Mouse (Mus musculus) heart, embryonic 13.5 days (tissue): ENCODE results near the gene Bcat2. TPM values are rescaled to one million over a fixed set of nuclear protein-coding genes. Genes with fewer than 3 reads are reported as not detected.
A peak's percentile ranks its signal among the peaks of the same experiment; 100 is the strongest.

ENCODE experiments used
- ATAC-seq: fragments of 200-750 bp; cut with Nextera tagmentation; 2 replicates; pipeline ENCODE4 v1.8.0; 2017; ENCODE audit warnings: moderate TSS enrichment; ENCODE audit not compliant: insufficient number of reproducible peaks, low FRiP score, low TSS enrichment; ENCODE audit errors: extremely low read depth
- H3K27ac ChIP-seq: fragments of 300-500 bp; sonication (generic); replicated peaks from 2 replicates; pipeline ENCODE4 v1.5.1; 2015; ENCODE audit warnings: moderate library complexity, mild to moderate bottlenecking, inconsistent platforms
- H3K27me3 ChIP-seq: fragments of 300-500 bp; sonication (generic); replicated peaks from 2 replicates; pipeline ENCODE4 v1.6.1; 2015; ENCODE audit warnings: mild to moderate bottlenecking, inconsistent platforms
- H3K36me3 ChIP-seq: fragments of 300-500 bp; sonication (generic); 2 replicates; pipeline ENCODE4 v1.6.1; 2015; ENCODE audit warnings: mild to moderate bottlenecking, inconsistent platforms
- H3K4me1 ChIP-seq: fragments of 300-500 bp; sonication (generic); 2 replicates; pipeline ENCODE4 v1.6.1; 2015; ENCODE audit warnings: inconsistent platforms
- H3K4me2 ChIP-seq: fragments of 300-500 bp; sonication (generic); 2 replicates; pipeline ENCODE4 v1.6.1; 2015; ENCODE audit warnings: inconsistent platforms, mild to moderate bottlenecking, moderate library complexity
- H3K4me3 ChIP-seq: fragments of 300-500 bp; sonication (generic); 2 replicates; pipeline ENCODE4 v1.5.1; 2015; ENCODE audit warnings: moderate library complexity, mild to moderate bottlenecking, inconsistent platforms
- H3K9ac ChIP-seq: fragments of 300-500 bp; sonication (generic); 2 replicates; pipeline ENCODE4 v1.6.1; 2015; ENCODE audit warnings: inconsistent platforms, mild to moderate bottlenecking, moderate library complexity
- H3K9me3 ChIP-seq: fragments of 300-500 bp; sonication (generic); 2 replicates; pipeline ENCODE4 v1.6.1; 2016; ENCODE audit warnings: inconsistent platforms
- WGBS: fragments of 180-500 bp; shearing (Covaris S2); methylation state at CpG from one replicate; pipeline ENCODE4 v1.1.7; 2015; ENCODE audit warnings: mixed read lengths; 5-methylcytosine and 5-hydroxymethylcytosine counted together
- polyA plus RNA-seq: library from polyadenylated mRNA; unstranded; fragments of >200 nt; fragmentation: Nextera tagmentation; extraction: Ambion mirVana; gene quantifications from 2 replicates; pipeline ENCODE4 v1.2.1, GENCODE M21; 2015

The Bcat2 gene
- polyA plus RNA-seq, 1 experiment from 2014 or later = 65.4 TPM

- Histone ChIP-seq H3K4me2 (no peak overlapping the region), H3K27me3 (no peaks in the 10 kb centered on the region), H3K4me3 (no peak overlapping the region), H3K4me1 (no peaks in the 10 kb centered on the region; the same call in 1 of the 2 replicates), H3K27ac (no peak overlapping the region), H3K9ac (no peak overlapping the region), H3K36me3 (no peaks in the 10 kb centered on the region), H3K9me3 (no peaks in the 10 kb centered on the region)
- ATAC-seq = no peak
- 68% methylated on average over 8 of the region's 8 CpGs for WGBS
Measured at GRCm38 (mm10) chr7:45551512-45551883, 18.5 kb upstream of the Bcat2 start.

DNA sequence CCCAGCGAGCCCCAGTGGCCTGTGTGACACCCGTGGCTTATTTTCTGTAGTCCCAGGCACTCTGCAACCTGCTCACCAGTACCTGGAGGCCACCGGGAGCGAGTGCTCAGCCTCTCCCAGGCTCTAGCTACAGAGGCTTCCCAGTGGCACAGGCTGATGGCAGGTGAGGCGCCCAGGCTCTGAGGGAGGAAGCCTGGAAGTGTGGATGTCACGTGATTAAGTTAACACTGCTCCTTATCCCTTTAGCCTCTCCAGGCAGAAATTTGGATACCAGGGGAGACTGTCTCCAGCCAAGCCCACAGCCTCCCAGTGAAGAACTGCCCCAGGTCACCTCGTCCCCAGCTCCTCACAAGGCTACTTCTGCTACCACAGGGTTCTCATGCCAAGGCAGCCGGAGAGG lies 16.4 kb upstream of the Bcat2 start:
- Histone ChIP-seq H3K36me3 (no peaks in the 10 kb centered on the region), H3K27ac (no peak overlapping the region), H3K9me3 (no peaks in the 10 kb centered on the region), H3K4me3 (no peak overlapping the region), H3K4me2 (no peak overlapping the region), H3K4me1 (no peaks in the 10 kb centered on the region; the same call in 1 of the 2 replicates), H3K9ac (no peak overlapping the region), H3K27me3 (0 out of 2 replicates have a peak, but pooled peaks cover 1% of the 10 kb centered on the region)
- no peak for ATAC-seq
- WGBS = 47% methylated on average over 8 of the region's 8 CpGs

GRCm38 (mm10) chr7:45553990-45554389 lies 16.0 kb upstream of the Bcat2 start:
- peaks cover 2% of the 10 kb centered on the region; the same call in 1 of the 2 replicates for H3K4me1 ChIP-seq
- no peak for ATAC-seq
- H3K36me3 ChIP-seq = no peaks in the 10 kb centered on the region
- 87% methylated on average over 2 of the region's 2 CpGs for WGBS
- H3K27me3 ChIP-seq = 0 out of 2 replicates have a peak, but pooled peaks cover 3% of the 10 kb centered on the region
- no peaks in the 10 kb centered on the region for H3K9me3 ChIP-seq
- no peak overlapping the region for H3K4me3 ChIP-seq
- H3K27ac ChIP-seq = no peak overlapping the region
- no peak overlapping the region for H3K4me2 ChIP-seq
- no peak overlapping the region for H3K9ac ChIP-seq

GRCm38 (mm10) chr7:45554744-45555143 lies 15.2 kb upstream of the Bcat2 start, which contains the start of gene Hsd17b14:
TSS of gene Hsd17b14 (plus strand) at chr7:45554893.
- no peaks in the 10 kb centered on the region for H3K36me3 ChIP-seq

GRCm38 (mm10) chr7:45555787-45556186 lies 14.2 kb upstream of the Bcat2 start:
- Histone ChIP-seq H3K9me3 (no peaks in the 10 kb centered on the region), H3K4me3 (no peak overlapping the region), H3K27me3 (peaks cover 6% of the 10 kb centered on the region; the same call in 1 of the 2 replicates), H3K36me3 (no peaks in the 10 kb centered on the region), H3K4me2 (no peak overlapping the region), H3K27ac (no peak overlapping the region), H3K9ac (no peak overlapping the region), H3K4me1 (peaks cover 4% of the 10 kb centered on the region; the same call in 1 of the 2 replicates)
- no peak for ATAC-seq
- 33% methylated on average over 8 of the region's 8 CpGs for WGBS

More at GRCm38 (mm10) chr7:45554744-45555143, 15.2 kb upstream of the Bcat2 start, which contains the start of gene Hsd17b14:
- H3K27ac ChIP-seq = no peak within 1 kb of the TSS
- ATAC-seq = no peak
- H3K4me3 ChIP-seq = no peak within 1 kb of the TSS
- H3K4me2 ChIP-seq = no peak within 1 kb of the TSS
- no peak within 1 kb of the TSS for H3K9ac ChIP-seq
- H3K9me3 ChIP-seq = no peaks in the 10 kb centered on the region
- peaks cover 3% of the 10 kb centered on the region; the same call in 1 of the 2 replicates for H3K4me1 ChIP-seq
- 0 out of 2 replicates have a peak, but pooled peaks cover 3% of the 10 kb centered on the region for H3K27me3 ChIP-seq
- WGBS = 42% methylated on average over 8 of the region's 8 CpGs

GRCm38 (mm10) chr7:45558907-45559306 lies 11.0 kb upstream of the Bcat2 start:
- Histone ChIP-seq H3K4me1 (peaks cover 19% of the 10 kb centered on the region), H3K36me3 (no peaks in the 10 kb centered on the region), H3K9ac (0 out of 2 replicates have a peak overlapping the region, but pooled peaks have one; percentile 24), H3K9me3 (no peaks in the 10 kb centered on the region), H3K4me2 (no peak overlapping the region), H3K27me3 (peaks cover 6% of the 10 kb centered on the region; the same call in 1 of the 2 replicates), H3K27ac (no peak overlapping the region), H3K4me3 (no peak overlapping the region)
- 28% methylated on average over 6 of the region's 6 CpGs for WGBS
- ATAC-seq = no peak

GRCm38 (mm10) chr7:45560241-45560640 lies 9.7 kb upstream of the Bcat2 start:
- Histone ChIP-seq H3K27me3 (peaks cover 6% of the 10 kb centered on the region; the same call in 1 of the 2 replicates), H3K36me3 (no peaks in the 10 kb centered on the region), H3K4me3 (no peak overlapping the region), H3K9me3 (no peaks in the 10 kb centered on the region), H3K9ac (no peak overlapping the region), H3K4me1 (peaks cover 19% of the 10 kb centered on the region), H3K27ac (no peak overlapping the region), H3K4me2 (no peak overlapping the region)
- ATAC-seq = no peak
- 74% methylated on average over 7 of the region's 7 CpGs for WGBS

- no peak for ATAC-seq
- WGBS = 20% methylated on average over 17 of the region's 17 CpGs
- H3K4me2 ChIP-seq = peak overlapping the region; percentile 50
- no peaks in the 10 kb centered on the region for H3K9me3 ChIP-seq
- peak overlapping the region; percentile 50; the same call in 1 of the 2 replicates for H3K9ac ChIP-seq
- H3K4me3 ChIP-seq = no peak overlapping the region
- no peaks in the 10 kb centered on the region for H3K36me3 ChIP-seq
- H3K27ac ChIP-seq = no peak overlapping the region
- H3K27me3 ChIP-seq = peaks cover 6% of the 10 kb centered on the region; the same call in 1 of the 2 replicates
- peaks cover 19% of the 10 kb centered on the region for H3K4me1 ChIP-seq
Measured at GRCm38 (mm10) chr7:45560843-45561623, 8.9 kb upstream of the Bcat2 start.

- WGBS = 38% methylated on average over 12 of the region's 12 CpGs
- H3K27ac ChIP-seq = no peak overlapping the region
- peaks cover 6% of the 10 kb centered on the region; the same call in 1 of the 2 replicates for H3K27me3 ChIP-seq
- no peak overlapping the region for H3K4me3 ChIP-seq
- no peak for ATAC-seq
- H3K9me3 ChIP-seq = no peaks in the 10 kb centered on the region
- no peaks in the 10 kb centered on the region for H3K36me3 ChIP-seq
- peaks cover 19% of the 10 kb centered on the region for H3K4me1 ChIP-seq
- H3K9ac ChIP-seq = peak overlapping the region; percentile 61
- H3K4me2 ChIP-seq = peak overlapping the region; percentile 50
Measured at GRCm38 (mm10) chr7:45561624-45562520, 8.1 kb upstream of the Bcat2 start.

- Histone ChIP-seq H3K9me3 (no peaks in the 10 kb centered on the region), H3K27ac (no peak overlapping the region), H3K4me1 (peaks cover 40% of the 10 kb centered on the region), H3K9ac (no peak overlapping the region), H3K4me2 (no peak overlapping the region), H3K27me3 (peaks cover 3% of the 10 kb centered on the region; the same call in 1 of the 2 replicates), H3K4me3 (no peak overlapping the region), H3K36me3 (no peaks in the 10 kb centered on the region)
- 65% methylated on average over 2 of the region's 2 CpGs for WGBS
- ATAC-seq = no peak
Measured at GRCm38 (mm10) chr7:45564811-45565210, 5.1 kb upstream of the Bcat2 start.

GRCm38 (mm10) chr7:45565446-45565845 lies 4.5 kb upstream of the Bcat2 start:
- Histone ChIP-seq H3K4me3 (no peak overlapping the region), H3K36me3 (no peaks in the 10 kb centered on the region), H3K27ac (no peak overlapping the region), H3K9me3 (no peaks in the 10 kb centered on the region), H3K4me2 (no peak overlapping the region), H3K27me3 (peaks cover 3% of the 10 kb centered on the region; the same call in 1 of the 2 replicates), H3K4me1 (peaks cover 41% of the 10 kb centered on the region), H3K9ac (no peak overlapping the region)
- no peak for ATAC-seq
- 83% methylated on average over 9 of the region's 9 CpGs for WGBS
